Mouse (Mus musculus) ES-Bruce4 (cell line): Measurements from ENCODE around the gene Gm40460. TPM values are rescaled to one million over a fixed set of nuclear protein-coding genes. Genes with fewer than 3 reads are reported as not detected.
"Not testable (repeated sequence)": the region's sequence is repeated elsewhere in the genome, so short reads cannot be mapped to it uniquely, and the experiment has no call there.

ENCODE experiments used
- H3K27ac ChIP-seq: 2 replicates; pipeline ENCODE4 v1.5.1; 2012; ENCODE audit warnings: low read length, inconsistent platforms; ENCODE audit not compliant: insufficient read depth
- H3K27me3 ChIP-seq: 2 replicates; pipeline ENCODE4 v1.6.1; 2012; ENCODE audit warnings: mild to moderate bottlenecking, low read length, inconsistent platforms; ENCODE audit not compliant: control insufficient read depth, poor library complexity, insufficient read depth, severe bottlenecking
- H3K36me3 ChIP-seq: 2 replicates; pipeline ENCODE4 v1.6.1; 2012; ENCODE audit warnings: inconsistent platforms, mild to moderate bottlenecking, low read length, moderate library complexity; ENCODE audit not compliant: control insufficient read depth, poor library complexity, insufficient read depth, severe bottlenecking
- H3K4me1 ChIP-seq: one replicate; pipeline ENCODE4 v1.8.1; 2011; ENCODE audit warnings: low read length; ENCODE audit not compliant: control insufficient read depth, insufficient read depth
- H3K4me3 ChIP-seq: 2 replicates; pipeline ENCODE4 v1.5.1; 2011; ENCODE audit warnings: low read depth, mild to moderate bottlenecking, low read length
- H3K9ac ChIP-seq: 2 replicates; pipeline ENCODE4 v1.6.1; 2012; ENCODE audit warnings: low read depth, mild to moderate bottlenecking, inconsistent platforms; ENCODE audit not compliant: poor library complexity, severe bottlenecking
- H3K9me3 ChIP-seq: replicated peaks from 2 replicates; pipeline ENCODE4 v1.6.1; 2012; ENCODE audit warnings: mild to moderate bottlenecking, low read length, inconsistent platforms; ENCODE audit not compliant: control insufficient read depth, poor library complexity, insufficient read depth, severe bottlenecking
- CTCF ChIP-seq: IDR thresholded peaks from one replicate; pipeline ENCODE4 v1.8.1; 2011; ENCODE audit warnings: low read depth, low read length
- EP300 ChIP-seq: IDR thresholded peaks from 2 replicates; pipeline ENCODE4 v1.6.1; 2011; ENCODE audit warnings: low read depth, low read length; ENCODE audit not compliant: insufficient read depth
- POLR2A ChIP-seq: IDR thresholded peaks from one replicate; pipeline ENCODE4 v1.8.1; 2011; ENCODE audit warnings: low read length; ENCODE audit not compliant: insufficient read depth
- polyA plus RNA-seq: library from polyadenylated mRNA; stranded (reverse); fragments of >200 nt; gene quantifications from 2 replicates; pipeline ENCODE4 v1.2.4, GENCODE M21; 2011; ENCODE audit warnings: low read depth; ENCODE audit not compliant: missing spikeins, insufficient read depth, insufficient read length

Gene Gm40460
- polyA plus RNA-seq, 1 experiment: not detected

DNA sequence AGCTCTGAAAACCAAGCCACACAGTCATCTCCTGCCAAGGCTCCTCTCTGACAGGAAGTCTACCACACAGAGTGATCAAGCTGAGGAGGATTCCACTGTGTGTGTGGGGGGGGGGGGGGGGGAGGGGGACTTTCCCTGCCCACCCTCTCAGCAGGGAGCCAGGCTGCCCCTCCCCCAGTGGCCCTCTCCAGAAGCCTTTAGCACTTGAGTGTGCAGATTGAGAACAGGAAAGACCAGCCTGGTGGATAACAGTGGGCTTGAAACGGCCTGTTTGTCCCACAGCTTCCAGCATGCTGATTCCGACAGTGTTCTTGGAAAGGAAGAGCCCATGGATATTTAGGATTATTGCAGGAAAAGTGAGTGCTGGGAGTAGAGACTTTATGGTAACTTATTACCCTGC, 16.4 kb downstream of the Gm40460 start:
- Histone ChIP-seq H3K9me3 (peaks cover 17% of the 10 kb centered on the region), H3K4me3 (no peak overlapping the region), H3K27ac (no peak overlapping the region), H3K9ac (no peak overlapping the region), H3K4me1 (no peaks in the 10 kb centered on the region), H3K36me3 (no peaks in the 10 kb centered on the region), H3K27me3 (no peaks in the 10 kb centered on the region)
- TF ChIP-seq POLR2A (no peak), CTCF (no peak), EP300 (no peak)

DNA sequence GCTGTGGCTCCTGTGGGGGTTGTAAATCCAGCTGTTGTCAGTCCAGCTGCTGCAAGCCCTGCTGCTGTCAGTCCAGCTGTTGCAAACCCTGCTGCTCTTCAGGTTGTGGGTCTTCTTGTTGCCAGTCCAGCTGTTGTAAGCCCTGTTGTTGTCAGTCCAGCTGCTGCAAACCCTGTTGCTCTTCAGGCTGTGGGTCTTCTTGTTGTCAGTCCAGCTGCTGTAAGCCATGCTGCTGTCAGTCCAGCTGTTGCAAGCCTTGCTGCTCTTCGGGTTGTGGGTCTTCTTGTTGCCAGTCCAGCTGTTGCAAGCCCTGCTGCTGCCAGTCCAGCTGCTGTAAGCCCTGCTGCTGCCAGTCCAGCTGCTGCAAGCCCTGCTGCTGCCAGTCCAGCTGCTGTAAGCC, 28.7 kb downstream of the Gm40460 start:
- H3K27me3 ChIP-seq, H3K9ac ChIP-seq, H3K36me3 ChIP-seq, H3K9me3 ChIP-seq, H3K4me1 ChIP-seq, H3K4me3 ChIP-seq, H3K27ac ChIP-seq: not testable (repeated sequence)

DNA sequence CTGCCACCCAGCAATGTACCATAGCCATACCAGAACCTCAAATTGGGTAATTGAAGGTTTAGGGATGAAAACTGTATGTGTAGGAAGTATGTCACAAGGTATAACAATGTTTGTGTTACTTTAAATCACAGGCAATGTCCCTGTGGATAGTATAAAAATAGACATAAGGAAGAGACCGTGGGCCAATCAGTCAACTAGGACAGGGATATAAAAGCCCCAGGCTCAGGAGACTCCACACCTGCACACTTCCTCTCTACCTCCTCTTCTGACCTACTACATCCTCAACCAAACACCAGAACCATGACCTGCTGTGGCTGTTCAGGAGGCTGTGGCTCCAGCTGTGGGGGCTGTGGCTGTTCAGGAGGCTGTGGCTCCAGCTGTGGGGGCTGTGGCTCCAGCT, 29.3 kb downstream of the Gm40460 start, which contains the start of gene Gm7579:
Gene Gm7579 (plus strand): TSS at position 301 of the 400 bp plus-strand sequence.
- Histone ChIP-seq H3K27me3 (no peaks in the 10 kb centered on the region), H3K4me1 (peaks cover 5% of the 10 kb centered on the region), H3K4me3 (no peak within 1 kb of the TSS), H3K27ac (no peak within 1 kb of the TSS), H3K36me3 (no peaks in the 10 kb centered on the region), H3K9me3 (no peaks in the 10 kb centered on the region), H3K9ac (no peak within 1 kb of the TSS)
- TF ChIP-seq EP300 (no peak), POLR2A (no peak), CTCF (no peak)

- not testable (repeated sequence) for H3K27me3 ChIP-seq, H3K4me3 ChIP-seq, H3K9ac ChIP-seq, H3K4me1 ChIP-seq, H3K9me3 ChIP-seq, H3K36me3 ChIP-seq
- 0 out of 2 replicates have a peak, but pooled peaks have one; percentile 22 for TF ChIP-seq EP300
- peak overlapping the region; percentile 55 for H3K27ac ChIP-seq
Observed at GRCm38 (mm10) chr7:142206891-142207290, 34.0 kb downstream of the Gm40460 start.

GRCm38 (mm10) chr7:142205488-142205887, 35.4 kb downstream of the Gm40460 start:
- H3K9me3 ChIP-seq: no peaks in the 10 kb centered on the region
- no peak overlapping the region for H3K27ac ChIP-seq
- no peaks in the 10 kb centered on the region for H3K27me3 ChIP-seq
- no peak for TF ChIP-seq CTCF
- no peak for TF ChIP-seq EP300
- no peak overlapping the region for H3K4me3 ChIP-seq
- H3K36me3 ChIP-seq: no peaks in the 10 kb centered on the region
- H3K4me1 ChIP-seq: peaks cover 5% of the 10 kb centered on the region
- H3K9ac ChIP-seq: no peak overlapping the region

DNA sequence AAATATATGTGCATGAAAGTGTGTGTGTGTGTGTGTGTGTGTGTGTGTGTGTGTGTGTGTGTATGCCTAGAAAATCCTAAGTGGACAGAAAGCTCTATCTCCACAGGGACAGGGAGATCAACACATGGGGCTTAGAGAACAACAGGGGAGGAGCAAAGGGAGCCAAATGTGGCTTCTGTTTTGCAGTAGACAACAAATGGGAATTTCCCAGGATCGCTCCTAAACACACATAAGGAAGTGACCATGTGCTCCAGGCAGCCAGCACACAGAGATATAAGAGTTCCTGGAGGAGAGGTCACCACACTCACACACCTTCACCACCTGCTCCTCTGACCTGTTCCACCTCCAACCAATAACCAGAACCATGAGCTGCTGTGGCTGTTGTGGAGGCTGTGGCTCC, 39.8 kb downstream of the Gm40460 start, which contains the start of gene Krtap5-3:
Gene Krtap5-3 (plus strand): TSS at position 301 of the 400 bp plus-strand sequence.
- no peaks in the 10 kb centered on the region for H3K9me3 ChIP-seq
- TF ChIP-seq CTCF: no peak
- no peak for TF ChIP-seq POLR2A
- TF ChIP-seq EP300: no peak
- no peak within 1 kb of the TSS for H3K27ac ChIP-seq
- H3K27me3 ChIP-seq: no peaks in the 10 kb centered on the region
- no peaks in the 10 kb centered on the region for H3K4me1 ChIP-seq
- H3K4me3 ChIP-seq: no peak within 1 kb of the TSS
- H3K36me3 ChIP-seq: no peaks in the 10 kb centered on the region
- H3K9ac ChIP-seq: no peak within 1 kb of the TSS
